Mouse (Mus musculus): ENCODE measurements at regions not wholly inside any gene's neighbourhood (a gene's known extent, or its start where the extent isn't known, plus 50 kb on each side); places are given as distances from the start of the nearest gene placed in this dataset.

DNA sequence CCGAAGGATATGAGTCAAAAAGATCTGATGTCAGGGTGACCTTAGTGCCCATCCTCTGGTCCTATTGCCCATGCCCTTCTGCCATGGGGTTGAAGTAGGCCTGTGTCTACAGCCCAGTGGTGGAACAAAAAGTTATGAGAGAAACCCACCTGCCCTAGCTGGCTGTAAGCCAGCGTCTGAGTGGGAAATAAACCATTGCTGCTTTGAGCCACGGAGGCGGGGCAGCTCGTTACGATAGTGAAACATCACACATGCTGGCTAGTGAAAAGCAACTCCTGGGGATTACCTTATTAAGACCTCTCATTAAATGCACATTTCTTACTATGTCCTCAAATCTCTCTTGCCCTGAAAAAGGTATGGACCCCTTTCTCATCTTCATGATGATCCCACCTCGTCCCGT, 86.8 kb upstream of the 4931429L15Rik start:
- no peaks in the 10 kb centered on the region for H3K4me1 ChIP-seq
- H3K27me3 ChIP-seq = no peaks in the 10 kb centered on the region
- no peak overlapping the region for H3K4me2 ChIP-seq (replicated peaks)
- no peak overlapping the region for H3K27ac ChIP-seq
- ATAC-seq (ENCODE audit: low FRiP score) = no peak
- no peak overlapping the region for H3K4me3 ChIP-seq
- no peaks in the 10 kb centered on the region for H3K9me3 ChIP-seq (replicated peaks)
- WGBS = 77% methylated on average over 8 of the region's 8 CpGs
- H3K9ac ChIP-seq = no peak overlapping the region
- H3K36me3 ChIP-seq = no peaks in the 10 kb centered on the region

DNA sequence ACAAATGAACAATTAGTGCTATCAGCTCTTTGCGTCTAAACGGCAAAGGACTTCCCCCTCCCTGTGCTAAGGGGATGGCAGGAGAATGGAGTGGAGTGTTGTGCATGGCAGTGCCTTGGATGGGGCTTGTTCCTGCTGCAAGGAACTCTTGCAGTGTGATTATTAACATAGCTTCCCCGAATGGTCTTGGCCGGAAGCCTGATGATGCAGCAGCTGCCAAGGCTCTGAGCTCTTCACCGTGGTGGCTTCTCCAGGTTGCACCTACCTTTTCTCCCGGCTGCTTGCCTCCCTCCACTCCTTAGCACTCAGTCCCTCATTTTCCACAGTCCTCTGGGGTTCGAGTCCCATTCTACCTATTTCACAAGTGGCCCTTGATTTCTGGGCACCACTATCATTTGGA, 76.8 kb upstream of the 4931429L15Rik start:
- Histone ChIP-seq H3K9ac (no peak overlapping the region), H3K36me3 (no peaks in the 10 kb centered on the region), H3K4me1 (peaks cover 9% of the 10 kb centered on the region), H3K4me3 (no peak overlapping the region), H3K4me2 (replicated peaks) (no peak overlapping the region), H3K27ac (no peak overlapping the region), H3K9me3 (replicated peaks) (no peaks in the 10 kb centered on the region; the same call in 1 of the 2 replicates), H3K27me3 (peaks cover 20% of the 10 kb centered on the region)
- 89% methylated on average over 7 of the region's 7 CpGs for WGBS
- ATAC-seq (ENCODE audit: low FRiP score) = no peak

DNA sequence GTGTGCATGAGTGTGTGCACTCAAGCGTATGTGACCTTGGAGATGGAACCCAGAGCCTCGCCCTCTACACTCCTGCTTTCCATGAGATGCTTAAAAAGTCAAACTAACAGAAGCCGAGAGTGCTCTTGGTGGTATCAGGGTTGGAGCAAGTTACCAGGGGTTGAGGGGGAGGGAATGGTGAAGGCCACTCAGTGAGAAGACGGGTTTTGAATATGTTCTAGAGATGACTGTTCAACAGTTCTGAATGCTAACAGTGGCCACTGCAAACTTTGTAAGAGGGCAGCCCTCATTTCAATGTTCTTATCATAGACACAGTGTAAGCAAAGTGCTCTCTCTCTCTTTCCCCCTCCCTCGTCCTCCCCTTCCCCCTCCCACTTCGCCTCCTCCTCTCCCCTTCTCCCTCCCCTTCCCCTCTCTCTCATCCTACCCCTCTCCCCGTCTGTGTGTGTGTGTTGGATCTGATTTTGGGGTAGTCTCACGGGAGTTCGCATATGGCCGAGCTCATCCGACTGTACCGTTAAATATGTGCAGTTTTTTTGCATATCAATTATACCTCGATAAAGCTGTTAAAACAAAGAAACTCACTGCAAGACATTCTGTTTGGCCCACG, 75.5 kb upstream of the 4931429L15Rik start:
- no peak for ATAC-seq (ENCODE audit: low FRiP score)

DNA sequence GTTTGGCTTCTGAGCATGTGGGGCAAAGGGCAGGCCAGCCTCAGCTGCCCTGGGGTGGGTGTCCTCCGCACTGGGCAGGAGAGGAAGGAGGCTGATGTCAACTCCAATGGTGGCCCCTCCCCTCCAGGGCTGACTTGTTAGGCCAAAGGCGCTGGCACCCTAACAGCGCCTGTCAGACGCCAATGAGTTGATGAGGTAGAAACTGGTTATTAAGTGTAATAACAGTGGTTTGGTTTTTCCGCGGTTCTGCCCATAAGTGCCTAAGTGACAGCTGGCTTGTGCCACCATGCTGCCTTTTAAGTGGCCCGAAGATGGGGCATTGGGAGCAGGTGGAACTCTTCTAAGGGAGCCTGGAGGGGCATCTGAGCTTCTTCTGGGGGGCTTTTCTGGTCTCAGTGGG, 74.5 kb upstream of the 4931429L15Rik start:
- peaks cover 15% of the 10 kb centered on the region for H3K4me1 ChIP-seq
- H3K27ac ChIP-seq = no peak overlapping the region
- no peak overlapping the region for H3K4me3 ChIP-seq
- H3K9ac ChIP-seq = no peak overlapping the region
- ATAC-seq (ENCODE audit: low FRiP score) = no peak
- H3K36me3 ChIP-seq = no peaks in the 10 kb centered on the region
- H3K4me2 ChIP-seq (replicated peaks) = no peak overlapping the region
- H3K9me3 ChIP-seq (replicated peaks) = no peaks in the 10 kb centered on the region; the same call in 1 of the 2 replicates
- peaks cover 31% of the 10 kb centered on the region for H3K27me3 ChIP-seq
- WGBS = 78% methylated on average over 7 of the region's 7 CpGs

More for the DNA sequence above, 75.5 kb upstream of the 4931429L15Rik start:
- no peaks in the 10 kb centered on the region; the same call in 1 of the 2 replicates for H3K9me3 ChIP-seq (replicated peaks)
- H3K9ac ChIP-seq = no peak overlapping the region
- H3K4me2 ChIP-seq (replicated peaks) = no peak overlapping the region
- 48% methylated on average over 14 of the region's 14 CpGs for WGBS
- peaks cover 9% of the 10 kb centered on the region for H3K4me1 ChIP-seq
- no peak overlapping the region for H3K27ac ChIP-seq
- H3K36me3 ChIP-seq = no peaks in the 10 kb centered on the region
- H3K27me3 ChIP-seq = peaks cover 31% of the 10 kb centered on the region
- no peak overlapping the region for H3K4me3 ChIP-seq

DNA sequence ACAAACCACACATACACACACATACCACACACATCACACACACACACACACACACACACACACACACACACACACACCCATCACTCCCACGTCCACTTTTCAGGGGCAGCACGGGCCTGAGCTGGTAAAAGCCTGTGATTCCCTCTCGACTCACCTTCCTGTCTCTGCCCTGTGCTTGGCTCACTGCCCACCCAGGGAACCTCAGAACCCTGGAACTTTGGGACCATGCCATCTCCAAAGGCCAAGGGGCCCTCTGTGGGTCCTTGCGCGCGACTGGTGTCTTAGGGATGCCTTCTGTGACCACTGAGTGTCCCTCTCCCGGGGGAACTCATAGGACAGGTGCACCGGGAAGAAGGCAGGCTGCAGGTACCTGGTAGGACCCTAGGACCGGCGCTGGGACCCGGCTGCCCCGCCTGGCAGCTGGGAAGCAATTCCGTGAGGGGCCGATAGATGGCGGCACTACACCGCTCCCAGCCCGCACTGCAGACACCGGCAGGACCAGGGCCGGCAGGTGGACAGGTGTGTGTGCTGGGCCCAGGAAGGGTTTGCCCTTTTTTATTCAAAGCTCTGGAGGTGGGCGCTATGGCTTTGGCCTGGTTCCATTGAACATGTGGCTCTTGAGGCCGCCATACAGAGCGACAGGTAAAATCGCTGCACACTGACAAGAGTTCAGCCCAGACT, 73.0 kb upstream of the 4931429L15Rik start:
- 7% methylated on average over 23 of the region's 23 CpGs for WGBS
- H3K27me3 ChIP-seq = peaks cover 31% of the 10 kb centered on the region

DNA sequence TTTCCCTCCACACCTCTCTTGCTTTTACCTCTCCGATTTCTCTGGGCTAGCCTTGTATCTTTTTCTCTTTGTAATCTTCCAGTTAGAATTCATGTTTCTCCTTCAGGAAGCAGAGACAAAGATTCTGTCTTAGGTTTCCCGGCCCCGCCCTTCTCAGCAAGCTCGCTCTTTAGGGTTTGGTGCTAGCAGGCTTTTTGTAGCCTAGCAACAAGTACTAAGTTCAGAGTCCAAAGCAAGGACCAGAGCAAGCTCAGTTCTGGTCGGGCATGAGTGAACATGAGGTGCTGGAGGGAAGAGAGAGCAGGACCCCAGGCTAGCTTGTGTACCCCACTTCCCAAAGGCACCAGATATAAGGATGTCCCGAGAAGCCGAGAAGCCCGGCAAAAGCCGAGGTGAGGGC, 70.0 kb upstream of the 4931429L15Rik start:
- Histone ChIP-seq H3K9me3 (replicated peaks) (no peaks in the 10 kb centered on the region), H3K36me3 (no peaks in the 10 kb centered on the region), H3K27ac (peak overlapping the region; percentile 79), H3K4me2 (replicated peaks) (peak overlapping the region; percentile 74), H3K4me3 (peak overlapping the region; percentile 40), H3K27me3 (peaks cover 31% of the 10 kb centered on the region), H3K4me1 (peaks cover 20% of the 10 kb centered on the region), H3K9ac (peak overlapping the region; percentile 65)
- no peak for ATAC-seq (ENCODE audit: low FRiP score)
- WGBS = 7% methylated on average over 9 of the region's 9 CpGs

More for the DNA sequence above, 73.0 kb upstream of the 4931429L15Rik start:
- Histone ChIP-seq H3K36me3 (no peaks in the 10 kb centered on the region), H3K4me3 (no peak overlapping the region), H3K4me1 (peaks cover 23% of the 10 kb centered on the region), H3K9ac (no peak overlapping the region), H3K9me3 (replicated peaks) (no peaks in the 10 kb centered on the region), H3K4me2 (replicated peaks) (0 out of 2 replicates have a peak overlapping the region, but pooled peaks have one; percentile 5), H3K27ac (no peak overlapping the region)
- ATAC-seq (ENCODE audit: low FRiP score) = no peak

DNA sequence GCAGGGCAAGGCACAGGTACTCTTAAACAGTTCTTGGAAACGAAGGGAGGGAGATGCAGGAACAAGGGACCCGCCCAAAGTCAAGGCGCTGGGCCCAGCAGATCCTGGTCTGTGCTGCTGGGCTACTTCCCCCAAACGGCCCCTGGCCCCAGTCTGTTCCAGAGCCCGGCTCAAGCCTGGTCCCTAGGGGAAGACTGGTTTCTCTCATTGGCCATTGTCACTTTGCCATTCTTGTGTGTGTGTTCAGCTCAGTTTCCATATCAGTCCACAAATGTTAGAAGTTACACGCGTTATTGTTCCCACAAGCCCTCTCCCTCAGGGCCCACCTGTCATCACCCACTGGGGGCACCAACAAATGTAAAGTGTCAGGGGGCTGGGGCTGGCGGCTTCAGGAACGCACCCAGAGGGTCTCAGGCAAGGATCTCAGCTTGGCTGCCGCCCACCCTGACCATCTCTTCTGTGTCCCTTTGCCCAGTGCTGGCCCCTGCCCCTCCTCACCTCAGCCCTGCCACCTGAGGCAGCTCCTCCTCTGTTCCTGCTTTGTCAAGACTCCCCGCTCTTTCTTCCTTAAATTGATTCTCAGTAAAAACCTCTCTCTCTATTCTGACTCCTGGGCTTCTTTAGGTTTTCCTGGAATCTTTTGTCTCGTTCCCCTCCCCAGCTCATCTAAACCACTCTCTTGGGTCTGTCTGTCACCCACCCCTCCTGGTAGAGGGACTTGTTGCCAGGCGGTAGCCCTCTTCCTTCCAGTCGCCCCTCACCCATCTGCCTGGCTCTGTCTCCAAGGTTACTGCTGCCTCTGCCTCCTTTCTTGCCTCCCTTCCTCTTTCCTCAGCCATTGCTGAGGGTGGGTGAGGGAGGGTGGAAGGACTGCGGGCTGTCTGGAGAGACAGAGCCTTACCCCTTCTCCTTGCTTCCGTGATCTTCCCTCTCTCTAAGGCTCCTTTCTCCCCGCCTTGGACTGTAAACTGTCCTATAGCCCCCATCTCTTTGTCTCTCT, 69.2 kb upstream of the 4931429L15Rik start:
- Histone ChIP-seq H3K36me3 (no peaks in the 10 kb centered on the region), H3K9ac (peak overlapping the region; percentile 65), H3K9me3 (replicated peaks) (no peaks in the 10 kb centered on the region), H3K4me2 (replicated peaks) (peak overlapping the region; percentile 74), H3K27me3 (peaks cover 23% of the 10 kb centered on the region), H3K27ac (peak overlapping the region; percentile 79), H3K4me1 (peaks cover 20% of the 10 kb centered on the region), H3K4me3 (peak overlapping the region; percentile 40)
- ATAC-seq (ENCODE audit: low FRiP score) = peak; percentile 81
- 21% methylated on average over 16 of the region's 17 CpGs for WGBS

DNA sequence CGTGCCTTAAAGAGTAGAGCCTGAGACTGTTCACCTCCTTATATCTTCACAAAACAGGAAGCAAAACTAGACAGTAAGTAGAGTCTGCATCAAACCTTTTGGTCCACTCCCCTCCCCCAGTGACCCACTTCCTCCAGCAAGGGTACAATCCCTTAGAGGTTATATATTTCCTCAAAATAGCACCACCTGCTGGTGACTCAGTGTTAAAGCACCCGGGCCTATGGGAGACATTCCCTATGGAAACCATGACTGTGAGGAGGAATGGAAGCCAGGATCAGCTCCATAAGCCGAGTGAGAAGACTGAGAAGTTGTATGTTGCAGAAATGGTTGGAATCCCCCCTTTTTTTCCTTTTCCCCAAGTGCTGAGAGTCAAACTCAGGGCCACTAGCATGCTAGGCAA, 66.5 kb upstream of the 4931429L15Rik start:
- Histone ChIP-seq H3K9me3 (replicated peaks) (no peaks in the 10 kb centered on the region), H3K27me3 (peaks cover 9% of the 10 kb centered on the region; the same call in 1 of the 2 replicates), H3K4me1 (peaks cover 19% of the 10 kb centered on the region), H3K4me2 (replicated peaks) (no peak overlapping the region), H3K27ac (no peak overlapping the region), H3K4me3 (no peak overlapping the region), H3K9ac (no peak overlapping the region), H3K36me3 (no peaks in the 10 kb centered on the region)
- 93% methylated on average over 3 of the region's 3 CpGs for WGBS
- no peak for ATAC-seq (ENCODE audit: low FRiP score)

DNA sequence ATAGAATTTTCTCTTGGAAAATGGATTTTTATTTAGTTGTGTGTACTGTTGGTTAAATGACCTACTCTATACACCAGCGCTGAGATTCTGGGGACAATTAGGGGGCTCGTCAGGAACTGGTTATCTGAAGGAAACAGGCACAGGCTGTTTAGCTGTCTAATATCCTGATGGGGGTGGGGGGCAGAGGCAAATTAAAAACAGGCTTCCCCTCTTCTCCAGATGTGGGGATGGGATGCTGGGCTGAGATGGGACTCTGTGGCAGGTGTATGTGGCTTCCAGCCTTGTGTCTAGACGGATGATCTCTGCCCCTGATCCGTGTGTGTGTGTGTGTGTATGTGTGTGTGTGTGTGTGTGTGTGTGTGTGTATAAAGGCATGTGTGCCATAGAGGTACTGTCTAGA, 61.6 kb upstream of the 4931429L15Rik start:
- 58% methylated on average over 4 of the region's 4 CpGs for WGBS
- Histone ChIP-seq H3K9me3 (replicated peaks) (no peaks in the 10 kb centered on the region), H3K9ac (no peak overlapping the region), H3K27me3 (no peaks in the 10 kb centered on the region; the same call in 1 of the 2 replicates), H3K4me3 (no peak overlapping the region), H3K4me2 (replicated peaks) (no peak overlapping the region), H3K36me3 (no peaks in the 10 kb centered on the region), H3K27ac (no peak overlapping the region), H3K4me1 (peaks cover 7% of the 10 kb centered on the region; the same call in 1 of the 2 replicates)
- ATAC-seq (ENCODE audit: low FRiP score) = no peak

DNA sequence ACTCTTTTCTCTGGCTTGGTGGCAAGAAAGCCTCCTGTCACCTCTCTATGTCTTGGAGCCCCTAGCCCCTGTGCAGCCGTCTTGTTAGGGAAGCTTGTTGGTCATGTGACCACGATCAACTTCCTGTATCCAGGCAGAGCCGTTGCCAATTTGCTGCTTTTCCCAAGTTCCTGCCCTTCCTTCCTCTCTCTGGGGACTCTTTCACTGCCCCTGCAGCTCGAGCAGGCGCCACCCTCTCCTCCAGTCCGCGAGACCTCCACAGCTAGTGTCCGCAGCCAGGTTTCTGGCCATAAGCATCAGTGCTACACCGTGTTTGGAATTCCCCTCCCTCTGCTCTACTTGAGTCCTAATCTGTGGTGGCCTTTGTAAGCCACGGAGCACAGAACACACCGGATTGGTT, 59.7 kb upstream of the 4931429L15Rik start:
- no peaks in the 10 kb centered on the region for H3K36me3 ChIP-seq
- no peak overlapping the region for H3K4me3 ChIP-seq
- no peaks in the 10 kb centered on the region for H3K9me3 ChIP-seq (replicated peaks)
- peaks cover 7% of the 10 kb centered on the region; the same call in 1 of the 2 replicates for H3K4me1 ChIP-seq
- no peak for ATAC-seq (ENCODE audit: low FRiP score)
- WGBS = 73% methylated on average over 11 of the region's 11 CpGs
- no peak overlapping the region for H3K9ac ChIP-seq
- H3K27ac ChIP-seq = no peak overlapping the region
- H3K4me2 ChIP-seq (replicated peaks) = no peak overlapping the region
- H3K27me3 ChIP-seq = no peaks in the 10 kb centered on the region; the same call in 1 of the 2 replicates

DNA sequence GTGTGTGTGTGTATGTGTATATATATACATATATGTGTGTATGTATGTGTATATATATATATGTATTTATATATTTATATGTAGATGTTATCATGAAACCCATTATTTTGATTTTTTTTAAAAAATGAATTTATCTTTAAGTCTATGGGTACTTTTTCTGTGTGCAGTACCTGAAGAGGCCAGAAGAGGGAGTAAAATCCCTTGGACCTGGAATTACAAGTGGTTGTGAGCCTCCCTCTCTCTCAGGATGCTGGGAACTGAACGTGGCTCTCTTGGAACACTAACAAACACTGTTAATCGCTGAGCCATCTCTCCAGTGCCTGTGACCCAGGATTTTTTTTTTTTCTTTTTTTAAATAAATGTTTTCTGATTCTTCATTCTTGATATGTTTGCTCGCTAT, 58.6 kb upstream of the 4931429L15Rik start:
- Histone ChIP-seq H3K9me3 (replicated peaks) (no peaks in the 10 kb centered on the region), H3K4me1 (0 out of 2 replicates have a peak, but pooled peaks cover 3% of the 10 kb centered on the region), H3K36me3 (no peaks in the 10 kb centered on the region), H3K4me2 (replicated peaks) (no peak overlapping the region), H3K4me3 (no peak overlapping the region), H3K27me3 (no peaks in the 10 kb centered on the region), H3K27ac (no peak overlapping the region), H3K9ac (no peak overlapping the region)
- WGBS = 82% methylated on average over 3 of the region's 3 CpGs
- ATAC-seq (ENCODE audit: low FRiP score) = no peak

Measured in hindbrain, embryonic 12.5 days (tissue).